Comparison of ENCODE assay signal across 8 mouse cellular contexts in the genomic region with DNA sequence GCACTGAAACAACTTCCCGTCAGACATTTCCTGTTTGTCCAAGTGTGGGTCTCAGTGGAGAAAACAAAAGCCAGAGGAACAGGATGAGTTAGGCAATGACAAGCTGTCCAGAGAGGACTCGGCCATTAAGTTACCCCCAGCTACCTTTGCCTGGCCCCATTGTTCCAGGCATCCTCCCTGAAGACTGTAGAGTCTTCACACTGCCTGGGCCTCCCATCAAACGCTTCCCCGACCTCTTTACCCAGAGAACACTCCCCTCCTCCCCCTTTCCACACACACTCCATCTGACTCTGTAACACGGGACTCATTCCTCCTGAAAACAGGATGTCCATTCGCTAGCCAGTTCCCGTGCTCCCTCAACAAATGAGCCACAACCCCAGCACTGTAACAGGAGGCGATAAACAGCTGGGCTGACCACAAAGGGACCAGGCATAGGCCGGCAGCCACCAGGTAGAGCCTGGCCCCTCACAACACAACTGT.
A peak's percentile ranks its signal among the peaks of the same experiment; 100 is the strongest.
DNase-seq lines count a peak whose midpoint lies in the region; ATAC-seq lines count a peak whose summit lies in the region.
"Had no signal": no experiment of that assay in that cellular context is flagged by ENCODE, and none has a peak within 500 bp of the region (broad histone marks: within the 10 kb centered on the region; RNA-seq: fewer than 3 reads in every experiment).

No protein-coding gene starts in this region.

- 41% methylated on average over 9 of the region's 9 CpGs for WGBS in intestine, embryonic 15.5 days
- 28% methylated on average over 9 of the region's 9 CpGs for WGBS in lung, embryonic 15.5 days

- no peaks in the 10 kb centered on the region for H3K9me3 ChIP-seq in intestine, embryonic 15.5 days
- no peaks in the 10 kb centered on the region for H3K9me3 ChIP-seq in lung, embryonic 15.5 days
- H3K9me3 ChIP-seq: midbrain, embryonic 12.5 days had no signal

- no peak overlapping the region for H3K4me3 ChIP-seq in intestine, embryonic 15.5 days (replicated peaks)
- no peak overlapping the region for H3K4me3 ChIP-seq in lung, embryonic 15.5 days
- H3K4me3 ChIP-seq: midbrain, embryonic 12.5 days had no signal

- peaks cover 13% of the 10 kb centered on the region for H3K4me1 ChIP-seq in intestine, embryonic 15.5 days (replicated peaks)
- H3K4me1 ChIP-seq in lung, embryonic 15.5 days = peaks cover 6% of the 10 kb centered on the region
- H3K4me1 ChIP-seq: midbrain, embryonic 12.5 days had no signal

- peaks cover 7% of the 10 kb centered on the region; the same call in 1 of the 2 replicates for H3K36me3 ChIP-seq in intestine, embryonic 15.5 days
- H3K36me3 ChIP-seq in lung, embryonic 15.5 days = no peaks in the 10 kb centered on the region
- H3K36me3 ChIP-seq: midbrain, embryonic 12.5 days had no signal

- H3K27me3 ChIP-seq in intestine, embryonic 15.5 days (replicated peaks) = no peaks in the 10 kb centered on the region
- H3K27me3 ChIP-seq in lung, embryonic 15.5 days = no peaks in the 10 kb centered on the region
- H3K27me3 ChIP-seq: midbrain, embryonic 12.5 days had no signal

- peak overlapping the region; percentile 42; the same call in 1 of the 2 replicates for H3K27ac ChIP-seq in intestine, embryonic 15.5 days
- peak overlapping the region; percentile 74 for H3K27ac ChIP-seq in lung, embryonic 15.5 days
- H3K27ac ChIP-seq: midbrain, embryonic 12.5 days had no signal

- ATAC-seq in intestine, embryonic 15.5 days = peak; percentile 64; the same call in 1 of the 2 replicates
- ATAC-seq in lung, embryonic 15.5 days (ENCODE audit: borderline replicate concordance, extremely low read depth, low FRiP score, low TSS enrichment) = peak; percentile 73

- peak; percentile 39 for DNase-seq in embryo, embryonic 10.5 days (ENCODE audit: low spot score)
- DNase-seq in forelimb bud, embryonic 11.5 days (ENCODE audit: low read depth, low spot score) = peak; percentile 45
- no peak for DNase-seq in urinary bladder, adult 18-20 months (ENCODE audit: low spot score in 2 of 2)
- DNase-seq in cerebellum, postnatal 14 days = no peak
- DNase-seq in thymus, postnatal 36 days = no peak

- H3K9ac ChIP-seq in intestine, embryonic 15.5 days = no peak overlapping the region
- no peak overlapping the region for H3K9ac ChIP-seq in lung, embryonic 15.5 days
- H3K9ac ChIP-seq: midbrain, embryonic 12.5 days had no signal

- no peak overlapping the region for H3K4me2 ChIP-seq in intestine, embryonic 15.5 days (replicated peaks)
- H3K4me2 ChIP-seq in lung, embryonic 15.5 days = no peak overlapping the region
- H3K4me2 ChIP-seq: midbrain, embryonic 12.5 days had no signal

Comparison
In these comparisons a context has a peak if more than half of its experiments do, and no peak if none do; other contexts are left out.
1. DNase-seq: peak in embryo, embryonic 10.5 days (single experiment) and forelimb bud, embryonic 11.5 days (single experiment); none in urinary bladder, adult 18-20 months (0 of 2), cerebellum, postnatal 14 days (0 of 2) and thymus, postnatal 36 days (0 of 2).